In genomic region chr2:4975807-4976206, GRCm38 (mm10) we compare ENCODE assay signal across 18 mouse cellular contexts. TPM values are rescaled to one million over a fixed set of nuclear protein-coding genes. Genes with fewer than 3 reads are reported as not detected.
DNase-seq lines count a peak whose midpoint lies in the region; ATAC-seq and TF ChIP-seq lines count a peak whose summit lies in the region.
"Had no signal": no experiment of that assay in that cellular context is flagged by ENCODE, and none has a peak within 500 bp of the region (broad histone marks: within the 10 kb centered on the region; RNA-seq: fewer than 3 reads in every experiment).

TSS of gene Ucma (plus strand) at chr2:4976122.

- no peak within 1 kb of the TSS for H3K4me3 ChIP-seq in layer of hippocampus, adult 2 months
- H3K4me3 ChIP-seq: limb, embryonic 10.5 days; liver, embryonic 12.5 days; neural tube, embryonic 13.5 days had no signal

- no peak for DNase-seq in frontal cortex, postnatal 10 days (ENCODE audit: low spot score in 2 of 2)
- peak; percentile 11 to 34 for DNase-seq in right cerebral cortex, adult 2 months (ENCODE audit: low spot score in 2 of 2)
- no peak for DNase-seq in right cerebral cortex, postnatal 14 days
- peak in 1 of 2 experiments; percentile 42 for DNase-seq in layer of hippocampus, adult 2 months (ENCODE audit: low spot score in 2 of 2)
- DNase-seq in telencephalon, adult 2 months (ENCODE audit: low read depth, low spot score) = peak; percentile 46
- no peak for DNase-seq in heart, postnatal 10 days
- DNase-seq in gastrocnemius, postnatal 25 days = no peak
- DNase-seq: adrenal gland, postnatal 10 days; heart, adult 18-20 months; kidney, adult 8-10 months; kidney, postnatal 4 days had no signal

- peak; percentile 81 for ATAC-seq in frontal cortex, adult (ENCODE audit: low TSS enrichment)
- ATAC-seq: CD4-positive, CD25-positive, alpha-beta regulatory T cell, adult 4 months; liver, embryonic 12.5 days had no signal

- H3K27ac ChIP-seq in layer of hippocampus, adult 2 months = peak within 1 kb of the TSS; percentile 11; the same call in 1 of the 2 replicates
- H3K27ac ChIP-seq: liver, embryonic 12.5 days; neural tube, embryonic 13.5 days had no signal

- no peak for TF ChIP-seq CTCF in layer of hippocampus, adult 2 months (conservative IDR thresholded peaks at IDR 0.05)

- intact Hi-C loops in heart, postnatal 10 days (cut with DNase I) = no loop called here

RNA-seq across cellular contexts. Expression of gene Ucma, which starts in this region (rescaled TPM):
- total RNA-seq in layer of hippocampus, adult 2 months (2021) = 1 to 10 TPM; 1.8 to 4.0 TPM
- total RNA-seq in heart, postnatal 10 days (2021) = under 1 TPM; 0.36 to 0.37 TPM
- not detected for total RNA-seq in gastrocnemius, postnatal 25 days (2021)
- total RNA-seq: adrenal gland, postnatal 10 days; megakaryocyte progenitor cell, adult 5-6 weeks; MEL had no signal

Comparison
In these comparisons a context has a peak if more than half of its experiments do, and no peak if none do; other contexts are left out.
1. DNase-seq: peak in right cerebral cortex, adult 2 months (2 of 2) and telencephalon, adult 2 months (single experiment); none in frontal cortex, postnatal 10 days (0 of 2), right cerebral cortex, postnatal 14 days (single experiment), heart, postnatal 10 days (0 of 2) and gastrocnemius, postnatal 25 days (single experiment).